Mouse (Mus musculus): Measurements from ENCODE around the gene Tmem256.

Tmem256 gene

GRCm38 (mm10) chr11:69837952-69838713, at the start of gene Tmem256:
TSS of gene Tmem256 (plus strand) at chr11:69838514.
- DNase-seq (ENCODE audit: low spot score), result peak; percentile 94

GRCm38 (mm10) chr11:69789431-69789830, 48.9 kb upstream of the Tmem256 start:
- DNase-seq (ENCODE audit: low spot score), result no peak

- no peak for DNase-seq (ENCODE audit: low spot score)
These were observed 46.9 kb upstream of the Tmem256 start for GRCm38 (mm10) chr11:69791420-69791819.

GRCm38 (mm10) chr11:69793429-69793828, 44.9 kb upstream of the Tmem256 start:
- DNase-seq (ENCODE audit: low spot score), result no peak

- peak; percentile 97 for DNase-seq (ENCODE audit: low spot score)
These were observed 42.9 kb upstream of the Tmem256 start, which contains the start of gene Chrnb1 for GRCm38 (mm10) chr11:69795168-69795982. TSS of gene Chrnb1 (minus strand) at chr11:69795943.

DNA sequence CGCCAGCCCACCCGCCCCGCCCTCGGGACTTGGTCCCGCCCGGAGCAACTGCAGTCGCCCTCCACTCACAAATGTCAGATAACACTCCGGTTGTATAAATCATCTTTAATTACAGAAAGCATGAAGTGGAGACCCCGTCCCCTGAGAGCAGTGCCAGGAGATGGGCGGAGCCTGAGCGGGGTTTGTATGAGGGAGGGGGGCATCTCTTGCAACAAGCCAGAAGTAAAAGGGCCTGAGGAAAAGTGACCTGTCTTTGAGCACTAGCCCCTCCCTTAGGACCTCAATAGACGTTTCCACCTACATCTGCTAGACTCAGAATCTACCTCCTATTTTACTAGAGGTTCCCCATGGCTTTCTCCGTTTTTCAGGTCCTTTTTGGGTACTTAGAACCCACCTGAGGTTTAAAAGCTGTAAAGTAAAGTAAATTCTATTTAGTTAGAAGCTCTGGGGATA, 42.3 kb upstream of the Tmem256 start:
- DNase-seq (ENCODE audit: low spot score), result no peak

DNA sequence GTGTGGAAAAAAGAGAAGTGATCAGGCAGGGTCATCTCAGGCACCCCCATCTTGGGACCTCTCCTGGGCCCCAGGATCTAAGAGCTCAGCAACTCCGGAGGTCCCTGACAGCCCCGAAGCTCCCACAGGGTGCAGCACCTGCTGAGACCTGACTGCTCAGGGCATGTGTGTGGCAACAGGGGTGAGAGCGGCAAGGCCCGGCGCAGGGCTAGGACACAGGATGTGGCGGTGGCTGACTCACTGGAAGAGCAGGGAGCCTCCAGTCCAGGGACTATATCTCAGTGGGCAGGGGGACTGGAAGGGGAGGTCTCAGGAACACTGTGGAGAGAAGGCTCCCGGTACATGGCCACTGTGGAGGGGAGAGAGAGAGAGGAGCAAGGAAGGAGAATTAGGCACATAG, 40.4 kb upstream of the Tmem256 start:
- no peak for DNase-seq (ENCODE audit: low spot score)

- DNase-seq (ENCODE audit: low spot score), result no peak
These were observed 38.7 kb upstream of the Tmem256 start for GRCm38 (mm10) chr11:69799394-69800137.

- no peak for DNase-seq (ENCODE audit: low spot score)
These were observed 38.2 kb upstream of the Tmem256 start for GRCm38 (mm10) chr11:69800138-69800391.

GRCm38 (mm10) chr11:69800392-69801197, 37.7 kb upstream of the Tmem256 start:
- peak; percentile 78 for DNase-seq (ENCODE audit: low spot score)

DNA sequence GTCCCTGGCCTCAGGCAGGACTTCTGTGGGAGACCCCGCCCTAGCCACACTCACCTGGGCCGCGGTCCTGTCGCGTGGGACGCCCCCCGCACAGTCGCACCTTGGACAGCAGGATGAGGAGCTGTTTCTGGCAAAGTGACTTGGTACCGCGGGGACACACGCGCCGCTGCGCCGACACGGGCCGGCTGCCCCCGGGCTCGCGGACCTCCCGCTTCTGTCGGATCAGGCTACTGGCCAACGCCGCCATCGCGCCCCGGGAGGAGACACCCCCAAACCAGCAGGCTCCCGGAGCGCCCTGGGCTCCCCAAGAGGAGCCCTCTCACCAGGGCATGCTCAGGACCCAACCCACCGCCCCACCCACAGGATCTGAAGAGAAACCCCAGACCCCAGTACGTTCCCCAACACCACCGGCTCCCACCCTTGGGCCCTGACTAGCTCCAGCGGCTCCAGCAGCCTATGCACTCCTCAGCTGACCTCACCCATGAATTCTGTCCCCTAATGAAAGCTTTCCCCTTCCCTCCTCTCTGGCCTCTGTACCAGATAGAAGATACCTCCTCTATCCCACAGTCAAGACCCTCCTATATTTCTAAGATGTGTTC, 36.8 kb upstream of the Tmem256 start, which contains the start of gene Fgf11:
Fgf11 (minus strand) TSS at position 479 of the 599 bp plus-strand sequence.
- DNase-seq (ENCODE audit: low spot score), result no peak

- peak; percentile 81 for DNase-seq (ENCODE audit: low spot score)
These were observed 35.6 kb upstream of the Tmem256 start for GRCm38 (mm10) chr11:69802648-69803105.

- DNase-seq (ENCODE audit: low spot score), result peak; percentile 41
These were observed 35.0 kb upstream of the Tmem256 start for GRCm38 (mm10) chr11:69803328-69803727.

DNA sequence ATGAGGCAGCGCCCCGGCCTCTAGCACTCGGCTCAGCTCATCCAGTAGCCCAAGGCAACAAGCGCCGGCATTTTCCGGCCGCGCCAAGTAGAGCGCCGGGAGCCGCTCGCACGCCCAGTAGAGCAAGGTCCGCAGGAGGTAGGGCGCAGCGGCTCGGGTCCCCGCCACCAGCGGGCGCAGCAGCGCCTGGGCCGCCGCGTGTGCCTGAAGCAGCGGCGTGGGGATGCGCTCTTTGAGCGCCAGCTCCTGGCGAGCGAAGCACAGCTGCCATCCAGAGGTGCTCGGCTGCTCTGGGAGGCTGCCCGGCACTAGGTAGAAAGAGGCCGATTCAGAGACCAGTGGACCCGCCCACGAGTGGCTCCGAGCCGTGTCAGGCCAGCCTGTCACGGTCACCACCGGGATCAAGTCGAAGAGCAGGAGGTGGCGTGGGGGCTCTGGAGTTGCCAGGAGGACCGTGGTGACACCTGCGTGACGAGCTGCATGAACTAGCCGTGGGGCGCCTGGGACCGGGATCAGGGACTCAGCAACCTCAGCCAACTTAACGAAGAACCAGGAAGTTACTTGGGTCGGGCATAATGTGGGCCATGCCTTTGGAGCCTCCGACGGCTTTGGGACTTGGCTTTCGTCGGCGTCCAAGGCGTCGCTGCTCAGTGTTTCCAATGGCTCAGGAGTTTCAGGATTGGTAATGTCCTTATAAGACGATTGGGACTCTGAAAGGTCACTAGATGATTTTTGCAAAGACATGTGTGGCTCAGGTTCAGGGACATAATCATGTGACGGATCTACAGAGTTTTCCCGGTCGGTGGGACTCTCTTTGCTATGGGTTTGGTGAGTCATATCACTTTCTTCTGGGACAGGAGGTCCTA, 34.3 kb upstream of the Tmem256 start:
- peak; percentile 74 for DNase-seq (ENCODE audit: low spot score)

DNA sequence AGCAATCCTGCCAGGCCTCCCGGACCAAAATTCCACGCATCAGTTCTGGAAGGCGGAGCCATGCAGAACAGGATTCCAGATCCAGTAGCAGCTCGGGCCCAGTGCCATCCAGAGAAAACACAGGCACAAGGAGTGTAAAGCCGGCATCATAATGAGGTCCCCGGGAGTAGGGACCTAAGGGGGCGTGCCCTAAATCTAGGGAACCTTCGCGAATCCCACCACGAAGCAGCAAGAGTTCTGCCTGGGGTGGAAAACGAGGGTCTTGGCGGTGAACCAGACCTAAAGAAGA, 33.7 kb upstream of the Tmem256 start:
- DNase-seq (ENCODE audit: low spot score), result no peak

DNA sequence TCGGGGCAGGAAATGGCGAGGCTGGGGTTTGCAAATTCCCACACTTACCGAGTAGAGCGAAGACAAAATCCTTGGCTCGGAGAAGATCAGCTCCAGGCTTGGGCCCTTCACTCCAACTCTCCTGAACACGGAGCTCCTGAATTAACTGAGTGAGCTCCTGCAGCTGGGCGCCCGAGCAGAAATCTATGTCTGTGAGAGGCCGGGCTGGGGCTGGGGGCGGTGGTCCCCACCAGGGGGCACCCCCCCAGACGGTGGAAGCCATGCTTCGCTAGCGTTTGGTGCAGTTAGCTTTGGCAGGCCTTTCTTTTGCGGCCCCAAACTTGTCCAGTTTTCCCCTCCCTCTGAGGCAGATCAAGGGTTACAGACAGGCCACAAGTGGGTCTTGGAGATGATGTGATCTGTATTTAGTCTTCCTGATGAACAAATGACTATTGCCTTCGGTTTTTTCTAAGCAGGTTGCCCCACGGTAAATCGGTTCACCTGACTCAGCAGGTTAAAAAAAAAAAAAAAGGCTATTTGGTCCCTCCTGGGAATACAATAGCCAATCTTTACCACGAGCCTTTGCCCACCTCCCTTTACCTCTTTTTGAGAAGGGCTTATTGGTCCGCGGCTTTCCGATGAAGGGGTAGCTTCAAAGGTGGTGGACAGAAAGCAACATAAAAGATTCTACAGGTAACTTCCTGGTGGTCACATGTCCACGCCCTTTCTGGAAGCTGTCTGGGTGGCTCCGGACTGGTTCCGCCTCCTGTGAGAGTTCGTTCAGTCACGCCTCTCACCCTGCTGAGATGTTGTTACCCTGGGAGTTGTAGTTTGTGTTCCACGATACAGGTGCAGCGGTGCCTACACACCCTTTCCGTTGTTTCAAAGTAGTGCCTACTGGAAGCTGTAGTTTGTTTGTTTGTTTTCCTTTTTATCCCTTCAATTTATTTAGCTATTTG, 33.1 kb upstream of the Tmem256 start, which contains the start of gene Tmem102:
Tmem102 (minus strand) TSS at position 653 of the 938 bp plus-strand sequence.
- DNase-seq (ENCODE audit: low spot score), result peak; percentile 53

- no peak for DNase-seq (ENCODE audit: low spot score)
These were observed 31.9 kb upstream of the Tmem256 start for GRCm38 (mm10) chr11:69806378-69806777.

GRCm38 (mm10) chr11:69807641-69808040, 30.7 kb upstream of the Tmem256 start:
- DNase-seq (ENCODE audit: low spot score), result no peak

- no peak for DNase-seq (ENCODE audit: low spot score)
These were observed 28.0 kb upstream of the Tmem256 start for GRCm38 (mm10) chr11:69810280-69810679.
